Mouse (Mus musculus) megakaryocyte-erythroid progenitor cell, adult 5-6 weeks (primary cell): Measurements from ENCODE around the gene Arpc2. TPM values are rescaled to one million over a fixed set of nuclear protein-coding genes. Genes with fewer than 3 reads are reported as not detected.

Experiments used
- ATAC-seq: replicated peaks from 2 replicates; pipeline ENCODE4 v1.8.0; 2016; ENCODE audit warnings: mild to moderate bottlenecking, inconsistent platforms; ENCODE audit not compliant: severe bottlenecking, poor library complexity, low FRiP score, low TSS enrichment
- total RNA-seq, 2 experiments: library from RNA; stranded (forward) in 1 of 2; stranded (reverse) in 1 of 2; fragments of 200-1000, 215-1000 nt in 1 of 2; fragments of >200 nt in 1 of 2; fragmentation: Nextera tagmentation in 1 of 2; gene quantifications; 2 replicates each; pipeline ENCODE4 v1.2.3; 2014 to 2017

Arpc2 gene
- 211 and 242 TPM in 2 replicates for total RNA-seq (2014; fragmentation: Nextera tagmentation)
- total RNA-seq (2017): 228 and 233 TPM in 2 replicates

DNA sequence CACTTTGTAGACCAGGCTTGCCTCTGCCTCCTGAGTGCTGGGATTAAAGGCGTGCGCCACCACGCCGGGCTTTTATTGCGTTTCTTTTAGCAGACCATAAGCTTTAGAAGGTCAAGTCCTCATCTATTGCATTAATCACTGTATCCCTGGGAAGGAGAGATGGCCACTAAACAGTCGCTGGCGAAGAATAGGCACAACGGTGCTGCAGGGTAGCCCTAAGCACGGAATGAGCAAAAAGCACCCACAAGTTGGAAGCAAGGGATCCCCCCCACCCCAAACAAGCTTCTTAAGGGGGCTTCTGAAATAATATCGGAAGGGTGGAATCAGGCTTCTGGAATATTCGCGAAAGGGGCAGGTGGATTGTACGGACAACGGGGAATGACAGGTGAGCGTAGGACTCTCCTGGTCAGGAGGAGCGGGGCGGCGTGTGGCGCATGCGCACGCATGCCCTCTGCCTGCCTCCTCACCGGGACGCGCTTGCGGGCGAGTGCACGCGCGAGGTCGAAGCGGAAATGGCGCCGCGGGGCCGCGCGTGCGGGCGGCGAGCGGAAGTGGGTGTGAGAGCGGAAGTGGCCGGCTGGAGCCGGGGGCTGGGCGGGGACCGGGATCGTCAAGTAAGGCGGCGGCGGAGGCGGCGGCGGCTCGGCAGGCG, at the start of gene Arpc2:
Gene Arpc2 (plus strand): TSS at position 147 of the 652 bp plus-strand sequence.
- ATAC-seq: peak; percentile 62

GRCm38 (mm10) chr1:74190471-74190870, 45.4 kb upstream of the Arpc2 start:
- no peak for ATAC-seq

DNA sequence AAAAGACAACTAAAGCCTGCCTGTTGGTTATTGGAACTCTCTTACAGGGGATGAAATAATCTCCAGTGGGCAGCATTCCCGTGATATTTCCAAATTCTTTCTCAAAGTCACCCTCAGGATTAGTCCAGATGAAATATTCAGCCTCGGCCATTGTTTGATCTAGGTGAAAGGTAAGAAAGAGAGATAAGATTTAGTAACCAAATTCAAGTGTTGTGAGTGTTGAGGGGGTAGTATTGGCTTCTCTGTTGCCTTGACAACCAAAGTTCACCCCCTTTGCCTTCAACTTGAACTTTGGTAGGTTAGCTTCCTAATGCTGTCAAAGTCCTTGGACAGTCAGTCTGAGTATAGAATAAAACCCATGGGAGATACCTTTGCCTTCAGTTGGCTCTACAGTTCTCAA, 43.2 kb upstream of the Arpc2 start:
- no peak for ATAC-seq

DNA sequence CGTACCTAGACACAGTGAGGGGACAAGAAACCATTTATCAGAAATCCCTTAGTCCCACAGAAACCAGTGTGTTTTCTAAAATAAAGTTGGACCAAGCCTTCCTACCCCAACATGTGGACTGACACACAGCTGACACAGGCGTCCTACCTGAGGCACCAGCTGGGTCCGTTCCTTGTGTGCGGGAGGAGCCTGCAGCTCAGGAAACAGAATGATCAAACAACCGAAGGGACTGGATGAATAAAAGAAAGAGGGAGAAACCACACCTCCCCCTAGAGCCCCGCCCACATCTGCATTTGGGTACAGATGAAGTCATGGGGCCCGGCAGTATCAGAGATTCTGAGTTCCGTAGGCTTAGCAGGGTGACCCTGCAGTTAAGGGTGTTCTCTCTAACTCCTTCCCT, 41.4 kb upstream of the Arpc2 start, which contains the start of gene Cxcr1:
Gene Cxcr1 (minus strand): TSS at position 187 of the 400 bp plus-strand sequence.
- no peak for ATAC-seq

DNA sequence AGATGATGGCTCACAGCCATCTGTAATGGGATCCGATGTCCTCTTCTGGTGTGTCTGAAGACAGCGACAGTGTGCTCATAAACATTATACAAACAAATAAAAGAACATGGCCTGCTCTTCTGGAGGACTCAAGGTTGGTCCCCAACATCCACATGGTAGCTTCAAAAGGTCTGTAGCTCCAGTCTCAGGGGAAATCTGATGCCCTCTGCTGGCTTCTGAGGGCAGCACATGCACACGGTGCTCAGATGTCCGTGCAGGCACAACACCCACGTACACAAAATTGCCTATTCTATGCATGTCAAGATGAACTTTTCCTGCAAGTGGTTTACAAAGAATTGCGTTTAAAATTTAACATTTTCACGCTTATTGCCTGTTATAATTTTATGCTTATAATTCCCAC, 39.9 kb upstream of the Arpc2 start:
- peak; percentile 80 for ATAC-seq

GRCm38 (mm10) chr1:74196621-74197419, 39.1 kb upstream of the Arpc2 start:
- no peak for ATAC-seq

GRCm38 (mm10) chr1:74197726-74198470, 38.0 kb upstream of the Arpc2 start:
- ATAC-seq: no peak

GRCm38 (mm10) chr1:74199046-74199445, 36.8 kb upstream of the Arpc2 start:
- ATAC-seq: no peak

DNA sequence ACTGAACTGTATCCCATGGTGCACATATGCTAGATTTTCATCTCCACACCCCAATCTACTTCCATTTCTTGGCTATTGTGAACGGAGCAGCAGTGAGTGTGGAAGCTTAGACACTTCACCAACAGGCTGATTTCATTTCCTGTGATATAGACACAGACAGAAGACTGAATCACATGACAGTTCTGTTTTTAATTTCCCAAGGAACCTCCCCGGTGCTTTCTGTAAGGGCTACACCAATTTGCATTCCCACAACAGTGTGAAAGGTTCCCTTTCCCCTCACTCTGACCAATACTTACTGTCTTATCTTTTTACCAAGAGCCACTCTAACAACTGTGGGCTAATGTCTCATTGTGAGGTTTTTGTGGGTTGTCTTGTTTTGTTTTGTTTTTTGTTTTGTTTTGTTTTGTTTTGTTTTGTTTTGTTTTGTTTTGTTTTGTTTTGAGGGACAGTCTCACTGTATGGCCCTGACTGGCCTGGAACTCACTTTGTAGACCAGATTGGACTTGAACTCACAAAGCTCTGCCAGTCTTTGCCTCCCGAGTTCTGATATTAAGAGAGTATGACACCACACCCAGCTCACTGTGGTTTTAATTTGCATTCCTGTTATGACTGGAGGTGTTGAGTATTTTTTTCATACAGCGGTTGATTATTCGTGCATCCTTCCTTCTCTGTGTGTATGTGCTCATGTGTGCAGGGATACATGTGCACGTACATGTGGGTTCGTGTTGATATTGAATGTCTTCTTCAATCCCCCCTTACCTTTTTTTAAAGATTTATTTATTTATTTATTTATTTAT, 34.6 kb upstream of the Arpc2 start:
- no peak for ATAC-seq

- no peak for ATAC-seq
Observed at GRCm38 (mm10) chr1:74203457-74203856, 32.4 kb upstream of the Arpc2 start.

- ATAC-seq: no peak
Observed at GRCm38 (mm10) chr1:74205881-74206280, 30.0 kb upstream of the Arpc2 start.

DNA sequence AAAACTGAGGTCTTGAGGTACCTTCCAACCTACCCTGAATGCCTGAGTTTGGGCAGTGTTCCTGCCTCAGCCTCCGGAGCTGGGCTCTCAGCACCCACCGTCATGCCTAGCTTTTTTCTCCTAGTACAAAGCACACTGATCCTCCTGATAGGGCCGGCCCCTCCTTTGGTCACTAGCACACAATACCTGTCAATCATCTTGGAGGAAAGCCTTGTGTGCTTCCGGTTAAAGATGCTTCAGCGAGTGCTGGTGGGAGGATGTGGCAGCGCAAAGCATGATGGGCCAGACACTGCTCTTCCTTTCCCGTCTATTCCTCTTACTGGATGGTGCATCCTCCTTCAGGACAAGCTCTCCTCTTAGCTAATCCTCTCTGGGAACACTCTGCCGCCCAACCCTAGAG, 29.2 kb upstream of the Arpc2 start:
- ATAC-seq: 0 out of 2 replicates have a peak, but pooled peaks have one; percentile 28

DNA sequence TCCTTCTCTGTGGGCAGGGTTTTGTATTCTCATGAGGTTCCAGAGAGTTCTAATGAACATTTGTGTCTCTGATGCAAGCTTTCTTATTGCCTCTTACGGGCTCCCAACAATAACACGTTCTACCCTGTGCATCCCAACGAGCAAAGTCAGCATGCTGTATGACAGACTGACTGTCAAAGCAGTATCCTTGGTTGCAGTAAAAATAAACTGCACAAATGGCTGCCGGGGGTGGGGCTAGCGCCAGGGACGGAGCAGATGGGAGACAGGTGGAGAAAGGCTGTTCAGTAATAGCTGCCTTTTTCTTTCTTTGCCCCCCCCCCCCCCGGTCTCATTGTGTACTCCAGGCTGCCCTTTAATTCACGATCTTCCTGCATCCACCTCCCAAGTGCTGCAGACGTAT, 28.0 kb upstream of the Arpc2 start:
- no peak for ATAC-seq

GRCm38 (mm10) chr1:74208941-74209340, 26.9 kb upstream of the Arpc2 start:
- no peak for ATAC-seq

DNA sequence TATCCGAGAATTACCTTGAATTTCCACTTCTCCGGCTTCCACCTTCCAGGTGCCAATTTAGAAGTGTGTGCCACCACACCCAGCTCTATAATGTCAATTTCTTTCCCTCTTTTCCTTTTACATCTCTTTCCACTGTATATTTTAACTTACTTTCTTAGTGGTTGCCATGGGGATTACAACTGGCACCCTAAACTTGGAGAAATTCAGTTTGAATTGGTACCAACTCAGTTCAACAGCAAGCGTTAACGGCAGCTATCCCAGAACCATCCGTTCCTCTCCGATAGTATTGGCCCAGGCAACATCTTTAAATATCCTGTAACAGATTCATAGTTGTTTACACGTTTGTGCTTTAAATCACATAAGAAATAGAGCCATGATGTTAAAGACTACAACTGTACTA, 16.0 kb upstream of the Arpc2 start:
- no peak for ATAC-seq

DNA sequence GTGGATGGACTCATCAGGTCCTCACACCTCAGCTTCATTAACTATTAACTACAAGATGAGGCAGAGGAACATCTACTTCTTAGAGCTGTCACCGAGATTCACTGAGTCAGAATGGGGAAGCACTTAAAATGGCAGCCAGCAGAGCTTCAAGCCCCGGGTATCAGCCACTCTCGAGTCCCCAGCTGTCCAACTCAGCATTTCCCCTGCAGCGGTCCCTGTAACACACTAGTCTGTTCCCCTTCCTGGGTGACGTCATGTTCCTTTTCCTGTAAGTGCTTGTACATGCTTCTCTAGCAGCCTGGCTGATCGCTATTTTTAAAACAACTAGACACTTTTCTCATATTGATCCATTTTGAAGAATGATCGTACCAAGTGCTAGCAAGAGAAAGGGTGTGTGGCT, 8.6 kb upstream of the Arpc2 start:
- ATAC-seq: peak; percentile 68

DNA sequence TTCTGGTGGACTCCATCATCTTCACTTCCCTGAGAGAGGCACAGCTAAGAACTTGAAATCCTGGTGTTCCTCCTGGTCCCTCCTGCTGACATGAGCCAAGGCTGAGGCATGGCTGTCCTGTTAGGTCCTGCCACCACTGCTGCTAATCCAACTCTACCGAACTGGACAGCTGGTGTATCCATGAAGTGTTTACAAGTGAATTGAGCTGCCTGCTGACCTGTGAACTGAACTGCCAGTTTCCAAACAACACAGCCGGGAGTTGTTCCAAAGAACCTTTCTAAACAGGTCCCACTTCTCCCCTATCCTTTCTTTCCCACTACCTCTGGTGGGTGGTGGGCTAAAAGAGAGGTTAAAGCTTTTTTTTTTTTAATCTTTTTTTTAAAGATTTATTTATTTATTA, 5.9 kb upstream of the Arpc2 start:
- ATAC-seq: no peak

DNA sequence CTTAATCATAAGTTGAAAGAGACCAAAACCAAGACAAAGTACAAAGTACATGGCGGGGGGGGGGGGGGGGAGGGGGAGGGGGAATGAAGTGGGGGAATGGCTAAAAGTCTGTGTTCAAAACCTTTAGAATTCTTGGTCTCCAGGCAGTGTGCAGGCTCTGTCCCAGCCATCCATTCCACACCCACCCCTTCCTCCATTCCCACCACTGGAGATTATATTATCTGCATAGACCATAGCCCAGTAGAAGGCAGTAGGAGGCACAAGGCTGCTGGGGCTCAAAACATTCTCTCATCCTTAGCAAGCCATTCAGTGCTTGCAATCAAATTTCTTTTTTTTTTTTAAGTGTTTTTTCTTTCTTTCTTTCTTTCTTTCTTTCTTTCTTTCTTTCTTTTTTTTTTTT, 4.9 kb upstream of the Arpc2 start:
- ATAC-seq: peak; percentile 67

DNA sequence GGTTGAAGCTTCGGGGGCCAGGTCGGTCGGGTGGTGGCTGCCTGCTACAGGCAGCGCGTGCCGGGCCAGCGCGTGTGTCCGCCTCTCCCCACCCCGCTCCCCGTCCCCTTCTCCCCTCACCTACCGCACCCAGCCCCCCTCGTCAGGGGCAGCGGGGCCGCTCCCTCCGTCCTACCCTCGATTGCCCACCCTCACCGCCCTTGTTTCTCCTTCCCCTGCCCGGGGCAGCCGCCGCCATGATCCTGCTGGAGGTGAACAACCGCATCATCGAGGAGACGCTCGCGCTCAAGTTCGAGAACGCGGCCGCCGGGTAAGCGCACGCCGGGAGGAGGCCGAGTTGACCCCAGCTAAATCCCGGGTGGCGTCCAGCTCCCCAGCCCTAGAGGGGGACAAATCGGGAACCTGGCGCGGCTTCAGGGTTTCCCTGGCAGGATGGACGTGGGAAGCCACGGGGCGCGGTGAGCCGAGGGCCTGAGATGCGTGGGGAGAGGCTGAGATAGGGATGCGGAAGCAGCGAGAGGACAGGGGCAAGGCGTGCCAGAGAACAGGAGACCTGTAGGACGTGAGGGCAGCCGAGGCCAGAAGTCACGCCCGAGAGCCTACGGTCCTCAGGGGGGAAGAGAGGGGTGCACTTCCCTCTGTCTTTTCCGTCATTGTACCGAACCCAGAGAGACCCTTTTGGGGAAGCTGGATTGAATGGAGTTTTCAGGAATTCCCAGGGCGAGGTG, 870 bp downstream of the Arpc2 start:
- ATAC-seq: peak; percentile 73
